Mouse (Mus musculus): Measurements from ENCODE around the gene D430019H16Rik. TPM values are rescaled to one million over a fixed set of nuclear protein-coding genes. Genes with fewer than 3 reads are reported as not detected.

D430019H16Rik gene
- polyA plus RNA-seq, 1 experiment from 2014 or later, result 6.9 TPM

DNA sequence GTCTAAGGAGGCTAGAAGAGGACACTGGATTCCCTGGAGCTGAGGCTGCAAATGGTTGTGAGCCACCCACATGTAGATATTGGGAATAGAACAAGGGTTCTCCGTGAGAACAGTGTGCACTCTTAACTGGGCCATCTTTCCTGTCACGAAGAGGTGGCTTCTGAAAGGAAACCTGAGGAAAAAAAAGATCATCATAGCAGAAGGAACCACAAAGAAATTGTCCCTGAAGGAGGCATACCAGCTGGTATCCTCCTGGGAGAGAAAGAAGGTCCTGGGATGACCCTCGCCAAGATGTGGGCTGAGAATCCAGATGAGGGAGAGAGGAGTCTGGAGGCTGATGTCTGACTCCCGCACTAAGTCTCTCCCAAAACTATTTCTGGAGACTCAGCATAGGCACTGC lies 4.4 kb upstream of the D430019H16Rik start:
- peaks cover 3% of the 10 kb centered on the region; the same call in 1 of the 2 replicates for H3K4me1 ChIP-seq
- no peak for ATAC-seq (ENCODE audit: low FRiP score, low read depth)
- H3K27ac ChIP-seq, result no peak overlapping the region
- no peak overlapping the region for H3K4me3 ChIP-seq
- H3K27me3 ChIP-seq (replicated peaks), result no peaks in the 10 kb centered on the region
- no peaks in the 10 kb centered on the region for H3K36me3 ChIP-seq
- H3K4me2 ChIP-seq (replicated peaks), result no peak overlapping the region
- H3K9ac ChIP-seq, result no peak overlapping the region
- 74% methylated on average over 4 of the region's 4 CpGs for WGBS
- H3K9me3 ChIP-seq, result no peaks in the 10 kb centered on the region; the same call in 1 of the 2 replicates

DNA sequence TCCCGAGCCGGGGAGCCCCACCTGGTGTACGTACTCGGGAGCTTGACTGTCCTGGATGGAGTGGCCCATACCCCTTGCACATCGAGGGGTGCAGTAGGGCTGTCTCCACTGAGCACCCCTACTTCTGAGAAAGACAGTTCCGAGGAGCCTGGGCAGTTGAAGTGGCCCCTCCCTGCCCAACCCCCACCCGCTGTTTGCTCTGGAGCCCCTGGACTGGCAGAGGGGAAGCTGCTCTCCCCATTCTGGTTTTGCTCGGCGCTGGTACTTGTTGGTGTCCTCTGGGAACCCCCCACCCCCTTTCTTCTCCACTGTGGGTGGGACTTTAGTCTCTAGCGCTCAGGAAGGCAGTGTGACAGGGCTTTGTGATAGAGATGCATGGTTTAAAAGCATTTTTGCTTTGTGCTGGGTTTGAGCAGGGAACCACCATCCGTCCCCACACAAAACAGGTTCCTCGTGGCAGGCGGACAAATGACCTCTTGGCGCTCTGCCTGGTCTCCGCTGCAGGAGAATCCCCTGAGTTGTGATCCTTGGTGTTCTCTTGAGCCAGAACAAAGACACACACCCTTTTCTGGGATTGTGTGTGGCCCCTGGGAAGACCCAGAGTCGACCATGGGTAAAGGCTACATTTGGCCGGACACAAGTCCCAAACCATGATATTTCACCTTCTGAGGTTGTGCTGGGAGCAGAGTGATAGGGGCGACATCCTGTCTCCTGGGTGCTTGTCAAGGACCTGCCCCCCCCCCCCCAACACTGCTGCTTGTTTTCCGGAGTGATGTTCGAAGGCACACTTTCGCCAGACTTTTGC lies 804 bp downstream of the D430019H16Rik start:
- peaks cover 25% of the 10 kb centered on the region for H3K4me1 ChIP-seq
- H3K4me3 ChIP-seq, result peak overlapping the region; percentile 69
- H3K36me3 ChIP-seq, result no peaks in the 10 kb centered on the region
- WGBS, result 5% methylated on average over 21 of the region's 21 CpGs
- peak overlapping the region; percentile 78 for H3K4me2 ChIP-seq (replicated peaks)
- no peaks in the 10 kb centered on the region for H3K27me3 ChIP-seq (replicated peaks)
- H3K9me3 ChIP-seq, result no peaks in the 10 kb centered on the region
- peak; percentile 72 for ATAC-seq (ENCODE audit: low FRiP score, low read depth)
- H3K27ac ChIP-seq, result no peak overlapping the region
- H3K9ac ChIP-seq, result peak overlapping the region; percentile 83

GRCm38 (mm10) chr12:105455063-105455559 lies 1.5 kb downstream of the D430019H16Rik start:
- Histone ChIP-seq H3K4me1 (peaks cover 25% of the 10 kb centered on the region), H3K9ac (peak overlapping the region; percentile 83; the same call in 1 of the 2 replicates), H3K4me3 (peak overlapping the region; percentile 69), H3K36me3 (no peaks in the 10 kb centered on the region), H3K27me3 (replicated peaks) (no peaks in the 10 kb centered on the region), H3K4me2 (replicated peaks) (peak overlapping the region; percentile 78), H3K27ac (no peak overlapping the region), H3K9me3 (no peaks in the 10 kb centered on the region)
- WGBS, result 4% methylated on average over 4 of the region's 4 CpGs
- peak; percentile 12; the same call in 1 of the 2 replicates for ATAC-seq (ENCODE audit: low FRiP score, low read depth)

DNA sequence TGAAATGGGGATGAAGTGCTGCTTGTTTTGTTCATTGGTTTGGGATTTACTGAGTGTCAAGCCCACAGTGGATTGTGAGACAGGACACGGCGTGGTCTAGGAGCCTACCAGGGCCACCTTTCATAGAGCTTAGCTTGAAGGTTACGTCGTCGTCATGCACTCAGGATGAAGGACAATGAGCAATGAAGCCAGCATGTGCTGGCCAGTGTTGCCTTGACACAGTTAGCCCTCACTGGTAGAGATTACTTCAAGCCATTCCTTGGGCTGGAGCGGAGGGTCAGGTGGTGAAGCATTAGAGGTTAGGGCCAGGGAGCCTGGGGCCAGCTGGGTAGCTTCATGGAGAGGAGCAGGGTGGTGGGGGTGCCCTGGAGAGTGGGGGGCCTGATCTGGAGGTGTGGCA lies 5.1 kb downstream of the D430019H16Rik start:
- Histone ChIP-seq H3K36me3 (no peaks in the 10 kb centered on the region), H3K4me3 (no peak overlapping the region), H3K9me3 (no peaks in the 10 kb centered on the region), H3K27me3 (replicated peaks) (no peaks in the 10 kb centered on the region), H3K9ac (no peak overlapping the region), H3K27ac (no peak overlapping the region), H3K4me2 (replicated peaks) (no peak overlapping the region), H3K4me1 (peaks cover 22% of the 10 kb centered on the region)
- WGBS, result 92% methylated on average over 6 of the region's 6 CpGs
- ATAC-seq (ENCODE audit: low FRiP score, low read depth), result no peak

DNA sequence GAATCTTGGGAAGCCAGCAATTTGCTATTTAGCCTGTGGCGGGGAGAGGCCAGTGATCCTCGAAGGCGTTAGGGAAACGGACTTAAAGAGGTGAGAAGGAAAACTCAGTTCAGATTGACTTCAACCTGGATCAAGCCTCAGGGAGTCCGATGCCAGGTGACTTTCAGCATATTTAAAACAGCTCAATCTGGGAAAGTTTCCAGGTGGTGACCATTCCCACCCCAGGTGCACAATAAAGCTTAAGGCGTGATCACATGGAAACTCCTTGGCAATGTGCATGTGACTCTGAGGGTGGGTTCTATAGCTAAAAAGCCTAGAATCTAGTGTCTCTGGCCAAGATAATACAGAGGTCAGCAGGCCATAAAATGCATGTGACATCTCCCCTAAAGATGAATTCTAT lies 7.4 kb downstream of the D430019H16Rik start:
- 86% methylated on average over 6 of the region's 6 CpGs for WGBS
- no peak for ATAC-seq (ENCODE audit: low FRiP score, low read depth)
- no peaks in the 10 kb centered on the region for H3K27me3 ChIP-seq (replicated peaks)
- peaks cover 11% of the 10 kb centered on the region for H3K4me1 ChIP-seq
- no peak overlapping the region for H3K9ac ChIP-seq
- H3K27ac ChIP-seq, result no peak overlapping the region
- H3K4me2 ChIP-seq (replicated peaks), result no peak overlapping the region
- H3K9me3 ChIP-seq, result no peaks in the 10 kb centered on the region
- H3K36me3 ChIP-seq, result no peaks in the 10 kb centered on the region
- no peak overlapping the region for H3K4me3 ChIP-seq

- no peak for ATAC-seq (ENCODE audit: low FRiP score, low read depth)
- Histone ChIP-seq H3K4me3 (no peak overlapping the region), H3K4me1 (peaks cover 39% of the 10 kb centered on the region), H3K27me3 (replicated peaks) (no peaks in the 10 kb centered on the region), H3K9ac (no peak overlapping the region), H3K27ac (0 out of 2 replicates have a peak overlapping the region, but pooled peaks have one; percentile 2), H3K36me3 (peaks cover 6% of the 10 kb centered on the region; the same call in 1 of the 2 replicates), H3K9me3 (no peaks in the 10 kb centered on the region), H3K4me2 (replicated peaks) (no peak overlapping the region)
- 82% methylated on average over 8 of the region's 8 CpGs for WGBS
Measured at GRCm38 (mm10) chr12:105469026-105469425, 15.4 kb downstream of the D430019H16Rik start.

- no peak overlapping the region for H3K9ac ChIP-seq
- no peak overlapping the region for H3K27ac ChIP-seq
- peaks cover 11% of the 10 kb centered on the region for H3K36me3 ChIP-seq
- WGBS, result 70% methylated on average over 12 of the region's 12 CpGs
- no peaks in the 10 kb centered on the region for H3K27me3 ChIP-seq (replicated peaks)
- peaks cover 18% of the 10 kb centered on the region for H3K4me1 ChIP-seq
- no peak overlapping the region for H3K4me3 ChIP-seq
- H3K9me3 ChIP-seq, result no peaks in the 10 kb centered on the region
- H3K4me2 ChIP-seq (replicated peaks), result no peak overlapping the region
- peak; percentile 51; the same call in 1 of the 2 replicates for ATAC-seq (ENCODE audit: low FRiP score, low read depth)
Measured at GRCm38 (mm10) chr12:105475230-105475911, 21.7 kb downstream of the D430019H16Rik start.

GRCm38 (mm10) chr12:105476453-105476852 lies 22.8 kb downstream of the D430019H16Rik start:
- peaks cover 18% of the 10 kb centered on the region for H3K4me1 ChIP-seq
- no peak overlapping the region for H3K27ac ChIP-seq
- no peak overlapping the region for H3K4me2 ChIP-seq (replicated peaks)
- H3K9me3 ChIP-seq, result no peaks in the 10 kb centered on the region
- no peak overlapping the region for H3K9ac ChIP-seq
- peaks cover 11% of the 10 kb centered on the region for H3K36me3 ChIP-seq
- 40% methylated on average over 9 of the region's 9 CpGs for WGBS
- no peaks in the 10 kb centered on the region for H3K27me3 ChIP-seq (replicated peaks)
- ATAC-seq (ENCODE audit: low FRiP score, low read depth), result 0 out of 2 replicates have a peak, but pooled peaks have one; percentile 37
- H3K4me3 ChIP-seq, result no peak overlapping the region

DNA sequence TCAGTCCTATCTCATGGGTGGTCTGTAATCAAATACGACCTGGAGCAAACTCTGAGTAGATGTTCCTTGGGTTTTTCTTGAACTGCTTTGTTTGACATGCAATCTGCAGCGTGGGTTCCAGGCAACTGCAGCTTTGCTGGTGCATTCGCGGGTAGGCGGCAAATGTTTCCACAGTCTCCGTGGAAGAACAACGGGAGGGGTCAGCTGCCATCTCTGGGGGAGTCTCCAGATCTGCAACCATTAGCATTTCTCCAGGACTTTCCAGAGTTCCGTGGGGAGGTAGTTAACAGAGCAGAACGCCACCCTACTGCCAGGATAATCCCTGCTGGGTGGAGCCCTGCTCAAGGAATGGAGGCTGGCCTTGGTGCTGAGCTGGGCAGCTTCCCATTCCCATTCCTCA lies 23.3 kb downstream of the D430019H16Rik start:
- peaks cover 11% of the 10 kb centered on the region for H3K36me3 ChIP-seq
- peaks cover 13% of the 10 kb centered on the region for H3K4me1 ChIP-seq
- H3K27ac ChIP-seq, result no peak overlapping the region
- no peak for ATAC-seq (ENCODE audit: low FRiP score, low read depth)
- no peak overlapping the region for H3K4me3 ChIP-seq
- H3K9me3 ChIP-seq, result no peaks in the 10 kb centered on the region
- no peaks in the 10 kb centered on the region for H3K27me3 ChIP-seq (replicated peaks)
- H3K9ac ChIP-seq, result no peak overlapping the region
- H3K4me2 ChIP-seq (replicated peaks), result no peak overlapping the region
- 70% methylated on average over 9 of the region's 9 CpGs for WGBS

DNA sequence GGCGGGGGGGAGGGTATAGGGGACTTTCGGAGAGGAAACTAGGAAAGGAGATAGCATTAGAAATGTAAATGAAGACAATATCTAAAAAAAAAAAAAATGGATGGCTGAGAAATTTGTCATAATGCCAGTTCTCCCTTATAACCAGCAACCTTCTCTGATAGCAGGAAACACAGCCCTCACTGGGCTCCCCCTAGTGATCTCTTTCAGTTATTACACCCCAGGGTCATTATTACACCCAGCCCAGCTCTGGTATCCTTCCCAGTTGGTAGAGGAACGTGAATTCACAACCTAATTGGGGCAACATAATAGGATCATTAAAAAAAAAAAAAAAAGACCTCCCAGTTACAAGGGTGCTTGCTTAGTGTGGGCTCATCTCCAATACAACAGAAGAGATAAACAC lies 29.8 kb downstream of the D430019H16Rik start:
- Histone ChIP-seq H3K4me1 (peaks cover 4% of the 10 kb centered on the region; the same call in 1 of the 2 replicates), H3K27ac (no peak overlapping the region), H3K4me2 (replicated peaks) (no peak overlapping the region), H3K9ac (no peak overlapping the region), H3K4me3 (no peak overlapping the region), H3K9me3 (no peaks in the 10 kb centered on the region), H3K36me3 (peaks cover 8% of the 10 kb centered on the region), H3K27me3 (replicated peaks) (no peaks in the 10 kb centered on the region)
- ATAC-seq (ENCODE audit: low FRiP score, low read depth), result no peak
- WGBS, result 50% methylated on average over 3 of the region's 3 CpGs

GRCm38 (mm10) chr12:105490227-105490626 lies 36.6 kb downstream of the D430019H16Rik start:
- Histone ChIP-seq H3K4me2 (replicated peaks) (no peak overlapping the region), H3K4me3 (no peak overlapping the region), H3K9ac (no peak overlapping the region), H3K4me1 (no peaks in the 10 kb centered on the region), H3K36me3 (peaks cover 30% of the 10 kb centered on the region), H3K9me3 (no peaks in the 10 kb centered on the region), H3K27ac (no peak overlapping the region), H3K27me3 (replicated peaks) (no peaks in the 10 kb centered on the region)
- ATAC-seq (ENCODE audit: low FRiP score, low read depth), result no peak
- 79% methylated on average over 3 of the region's 3 CpGs for WGBS

GRCm38 (mm10) chr12:105490794-105491193 lies 37.1 kb downstream of the D430019H16Rik start:
- Histone ChIP-seq H3K9ac (no peak overlapping the region), H3K4me3 (no peak overlapping the region), H3K9me3 (no peaks in the 10 kb centered on the region), H3K36me3 (peaks cover 30% of the 10 kb centered on the region), H3K4me1 (no peaks in the 10 kb centered on the region), H3K4me2 (replicated peaks) (no peak overlapping the region), H3K27me3 (replicated peaks) (no peaks in the 10 kb centered on the region), H3K27ac (no peak overlapping the region)
- ATAC-seq (ENCODE audit: low FRiP score, low read depth), result no peak
- 87% methylated on average over 6 of the region's 6 CpGs for WGBS

Data from neural tube, embryonic 12.5 days (tissue).